Mouse (Mus musculus): ENCODE measurements around the gene Dpf2. TPM values are rescaled to one million over a fixed set of nuclear protein-coding genes. Genes with fewer than 3 reads are reported as not detected.

The Dpf2 gene
- total RNA-seq, 2 experiments from 2014 or later = 82.5 to 95.6 TPM

GRCm38 (mm10) chr19:5871683-5872082, 41.1 kb downstream of the Dpf2 start:
- DNase-seq (ENCODE audit: extremely low spot score in 1 of 2, low spot score in 1 of 2) = no peak

GRCm38 (mm10) chr19:5871273-5871672, 41.5 kb downstream of the Dpf2 start:
- no peak for DNase-seq (ENCODE audit: extremely low spot score in 1 of 2, low spot score in 1 of 2)

- DNase-seq (ENCODE audit: extremely low spot score in 1 of 2, low spot score in 1 of 2) = no peak
These were observed 44.7 kb downstream of the Dpf2 start for GRCm38 (mm10) chr19:5868096-5868495.

GRCm38 (mm10) chr19:5864710-5865398, 48.0 kb downstream of the Dpf2 start:
- DNase-seq (ENCODE audit: extremely low spot score in 1 of 2, low spot score in 1 of 2) = no peak

DNA sequence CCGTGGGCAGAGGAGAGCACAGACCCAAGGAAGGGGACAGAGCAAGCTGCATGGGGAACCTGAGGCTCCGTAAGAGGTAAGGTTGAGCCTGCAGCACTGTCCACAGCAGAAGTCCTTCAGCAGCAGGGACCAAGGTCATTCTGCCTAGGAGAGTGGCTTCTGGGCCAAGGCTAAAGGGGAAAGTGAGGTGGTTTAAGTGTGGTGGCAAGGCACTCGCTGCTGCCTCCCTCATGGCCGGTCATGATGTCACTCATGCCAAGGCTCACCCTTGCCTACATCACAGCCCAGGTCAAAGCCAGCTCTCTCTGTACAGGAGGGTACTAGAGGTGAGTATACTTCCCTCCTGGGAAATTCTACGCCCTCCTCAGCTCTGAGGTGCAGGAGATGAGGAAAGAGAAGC, 49.0 kb downstream of the Dpf2 start:
- DNase-seq (ENCODE audit: extremely low spot score in 1 of 2, low spot score in 1 of 2) = no peak

DNA sequence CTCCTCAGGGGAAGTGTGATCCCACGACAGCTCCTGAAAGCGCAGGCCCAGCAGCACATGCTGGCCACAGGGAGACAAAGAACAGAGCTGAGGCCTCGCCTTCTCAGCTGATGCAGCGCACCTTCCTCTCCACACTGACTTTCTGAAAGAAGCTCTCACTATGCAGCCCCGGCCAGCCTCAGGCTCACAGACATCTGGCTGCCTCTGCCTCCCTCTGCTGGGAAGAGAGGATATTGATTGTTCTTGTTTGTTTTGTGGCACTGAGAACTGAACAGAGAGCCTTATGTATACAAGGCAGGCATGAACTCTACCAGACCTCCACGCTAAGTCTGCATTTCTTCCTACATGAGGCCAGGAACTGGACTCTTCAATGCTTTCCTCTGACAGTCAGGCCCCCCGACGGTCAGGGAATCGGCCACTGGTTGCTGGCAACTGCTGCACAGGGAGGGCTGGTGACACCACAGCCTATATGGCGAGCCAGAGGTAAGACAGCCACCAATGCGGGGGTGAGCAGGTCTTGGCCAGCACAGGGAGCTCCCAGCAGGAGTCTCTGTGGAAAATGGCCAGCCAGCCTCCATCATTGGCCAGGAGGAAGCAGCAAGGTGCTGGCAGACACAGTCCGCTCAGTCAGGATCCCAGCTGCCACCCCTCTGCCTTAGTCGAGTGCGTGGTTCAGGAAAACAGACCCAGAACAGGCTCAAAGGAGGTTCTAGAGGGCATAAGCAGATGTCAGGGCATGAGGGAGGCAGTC, 50.3 kb downstream of the Dpf2 start:
- no peak for DNase-seq (ENCODE audit: extremely low spot score in 1 of 2, low spot score in 1 of 2)

GRCm38 (mm10) chr19:5856604-5857003, 56.2 kb downstream of the Dpf2 start:
- DNase-seq (ENCODE audit: extremely low spot score in 1 of 2, low spot score in 1 of 2) = no peak

DNA sequence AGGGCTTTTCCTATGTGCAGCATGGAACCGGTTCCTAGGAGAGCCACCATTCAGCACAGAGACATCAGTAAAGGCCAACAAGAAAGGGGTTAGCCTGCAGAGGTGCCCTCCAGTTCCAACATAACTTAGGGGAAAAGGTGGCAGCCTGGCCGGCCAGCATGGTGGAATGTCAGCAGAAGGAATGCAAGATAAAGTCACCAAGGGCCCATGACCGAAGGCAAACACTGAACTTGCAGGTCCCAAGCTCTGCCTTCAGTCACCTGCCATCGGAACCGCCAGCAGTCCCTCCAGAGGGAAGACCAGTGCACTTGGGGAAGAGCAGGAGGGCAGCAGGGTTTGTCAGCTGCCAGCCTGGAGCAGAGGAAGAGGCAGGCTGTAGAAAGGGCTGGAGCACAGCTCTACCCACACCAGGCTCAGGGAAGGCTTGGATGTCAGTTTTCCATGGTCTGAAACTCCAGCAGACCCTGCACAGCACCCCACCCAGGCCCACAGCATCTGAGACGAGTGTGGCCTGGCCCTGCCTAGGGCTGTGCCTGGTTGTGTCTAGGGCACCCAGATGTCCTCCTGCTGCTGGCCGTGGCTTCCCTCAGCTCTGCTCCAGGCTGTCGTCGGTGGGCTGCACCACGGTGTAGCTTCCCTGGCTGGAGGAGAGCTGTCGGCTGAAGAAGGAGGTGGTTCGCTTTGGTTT, 60.6 kb downstream of the Dpf2 start:
- DNase-seq (ENCODE audit: extremely low spot score in 1 of 2, low spot score in 1 of 2) = no peak

DNA sequence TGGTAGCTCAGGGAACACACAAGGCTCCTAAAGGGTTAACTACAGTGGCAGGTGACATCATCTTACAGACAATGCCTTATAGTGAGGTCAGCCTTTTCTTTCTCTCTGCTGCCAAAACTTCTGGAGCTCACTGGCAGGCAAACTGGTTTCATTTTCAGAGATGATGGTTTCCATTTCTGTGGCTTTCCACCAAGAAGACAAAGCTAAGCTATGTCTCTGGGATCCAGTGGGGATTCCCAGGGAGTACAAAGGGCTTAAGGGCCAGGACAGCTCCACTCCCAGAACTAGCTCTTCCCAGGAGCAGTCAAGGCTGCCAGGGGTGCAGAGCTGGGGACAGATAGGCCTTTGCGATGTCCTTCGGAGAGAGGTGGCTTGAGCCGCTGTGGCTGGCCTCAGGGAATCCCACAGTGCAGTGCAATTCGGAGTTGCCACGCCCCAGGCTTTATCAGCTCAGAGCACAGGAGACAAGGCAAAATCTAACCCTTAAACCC, 61.3 kb downstream of the Dpf2 start:
- no peak for DNase-seq (ENCODE audit: extremely low spot score in 1 of 2, low spot score in 1 of 2)

DNA sequence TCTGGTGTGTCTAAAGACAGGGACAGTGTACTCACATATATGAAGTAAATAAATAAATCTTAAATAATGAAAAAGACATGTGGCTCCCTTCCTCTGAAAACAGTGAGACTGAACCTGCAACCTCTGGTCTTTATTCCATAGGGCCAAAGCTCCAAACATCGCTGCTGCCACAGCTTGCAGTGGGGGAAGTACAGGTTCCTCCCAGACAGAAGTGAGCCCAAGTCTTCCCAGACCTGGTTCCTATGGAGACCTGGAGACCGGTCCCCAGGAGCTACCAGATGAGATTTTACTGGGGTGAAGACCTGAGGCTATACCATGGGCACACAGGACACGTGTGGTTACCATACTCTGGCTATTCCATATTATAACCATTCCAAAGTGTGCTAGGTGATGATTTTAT, 62.0 kb downstream of the Dpf2 start:
- DNase-seq (ENCODE audit: extremely low spot score in 1 of 2, low spot score in 1 of 2) = no peak

GRCm38 (mm10) chr19:5849843-5850527, 62.8 kb downstream of the Dpf2 start:
- peak; percentile 83 to 97 for DNase-seq (ENCODE audit: extremely low spot score in 1 of 2, low spot score in 1 of 2)

DNA sequence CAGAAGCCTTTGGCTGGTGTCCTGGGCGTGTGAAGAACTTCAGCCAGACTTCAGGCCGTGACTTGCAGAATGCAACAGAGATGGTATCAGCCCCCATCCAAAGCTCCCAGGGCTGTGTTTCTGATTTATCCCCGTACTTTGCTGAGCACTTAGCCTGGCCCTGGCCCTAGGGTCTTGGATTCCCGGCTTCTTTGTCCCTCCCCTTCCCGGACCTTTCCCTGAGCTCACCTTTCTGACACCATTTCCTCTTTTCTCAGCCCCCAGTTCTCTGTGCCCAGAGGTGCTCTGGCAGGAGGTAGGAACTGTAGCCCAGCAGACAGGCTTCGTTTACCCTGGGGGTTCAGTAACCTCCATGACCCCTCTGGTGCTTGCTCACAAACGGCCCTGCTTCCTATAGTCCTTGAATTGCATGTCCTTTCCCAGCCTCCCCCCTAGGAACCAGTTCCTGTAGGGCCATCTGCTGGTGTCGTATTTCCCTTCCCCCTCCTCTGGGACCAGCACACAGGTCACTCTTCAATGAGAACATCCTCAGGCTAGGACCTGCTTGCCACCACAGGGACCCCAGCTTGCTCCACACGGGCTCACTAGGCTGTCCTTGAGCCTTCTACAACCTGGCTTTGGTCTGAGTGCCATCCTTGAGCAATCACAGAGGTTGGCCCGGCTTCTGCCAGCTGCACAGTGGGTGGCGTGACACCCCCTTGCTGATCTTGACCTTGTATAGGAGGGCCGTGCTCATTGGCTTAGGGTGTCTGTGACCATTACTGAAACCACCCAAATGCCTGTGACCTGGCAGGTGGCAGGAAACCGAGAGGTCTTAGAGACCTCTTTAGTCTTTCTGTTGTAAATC, 63.8 kb downstream of the Dpf2 start:
- no peak for DNase-seq (ENCODE audit: extremely low spot score in 1 of 2, low spot score in 1 of 2)

DNA sequence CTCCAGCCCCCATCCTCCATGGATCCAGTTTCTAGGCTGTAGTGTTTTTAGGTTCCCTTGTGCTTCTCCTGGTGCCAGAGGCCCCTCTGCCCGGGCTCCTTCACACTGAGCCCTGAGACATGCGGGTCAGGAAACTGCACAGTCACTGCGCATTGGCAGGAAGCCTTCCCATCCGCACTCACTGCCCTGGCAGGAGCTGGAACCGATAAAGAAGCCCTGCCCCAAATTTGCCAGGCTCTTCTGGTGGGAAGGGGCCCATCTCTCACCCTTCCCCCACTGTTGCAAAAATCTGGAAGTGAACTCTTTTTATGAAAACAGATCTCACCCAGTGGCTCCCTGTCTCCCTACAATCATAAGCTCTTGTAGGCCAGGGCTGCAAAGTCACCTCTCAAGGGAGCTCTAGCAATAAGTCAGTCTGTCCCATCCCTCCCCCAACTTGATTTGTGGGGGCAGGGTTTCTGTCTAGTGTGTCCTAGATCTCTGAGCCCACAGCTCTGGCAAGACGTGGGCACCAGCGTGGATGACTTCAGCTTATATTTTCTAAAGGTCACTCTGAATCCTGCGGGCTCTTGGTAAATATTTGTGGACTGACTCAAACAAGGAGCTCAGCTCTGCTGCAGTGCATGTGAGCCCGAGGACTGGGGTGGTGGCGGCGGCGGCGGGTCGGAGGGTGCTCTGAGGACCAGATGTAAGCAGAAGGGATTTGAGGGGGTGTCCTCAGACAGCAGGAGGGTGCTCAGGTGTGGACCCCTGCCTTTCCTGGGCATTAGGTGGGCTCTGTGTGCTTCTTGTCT, 64.6 kb downstream of the Dpf2 start:
- peak in 1 of 2 experiments; percentile 24 for DNase-seq (ENCODE audit: extremely low spot score in 1 of 2, low spot score in 1 of 2)

- no peak for DNase-seq (ENCODE audit: extremely low spot score in 1 of 2, low spot score in 1 of 2)
These were observed 65.5 kb downstream of the Dpf2 start for GRCm38 (mm10) chr19:5847306-5847796.

DNA sequence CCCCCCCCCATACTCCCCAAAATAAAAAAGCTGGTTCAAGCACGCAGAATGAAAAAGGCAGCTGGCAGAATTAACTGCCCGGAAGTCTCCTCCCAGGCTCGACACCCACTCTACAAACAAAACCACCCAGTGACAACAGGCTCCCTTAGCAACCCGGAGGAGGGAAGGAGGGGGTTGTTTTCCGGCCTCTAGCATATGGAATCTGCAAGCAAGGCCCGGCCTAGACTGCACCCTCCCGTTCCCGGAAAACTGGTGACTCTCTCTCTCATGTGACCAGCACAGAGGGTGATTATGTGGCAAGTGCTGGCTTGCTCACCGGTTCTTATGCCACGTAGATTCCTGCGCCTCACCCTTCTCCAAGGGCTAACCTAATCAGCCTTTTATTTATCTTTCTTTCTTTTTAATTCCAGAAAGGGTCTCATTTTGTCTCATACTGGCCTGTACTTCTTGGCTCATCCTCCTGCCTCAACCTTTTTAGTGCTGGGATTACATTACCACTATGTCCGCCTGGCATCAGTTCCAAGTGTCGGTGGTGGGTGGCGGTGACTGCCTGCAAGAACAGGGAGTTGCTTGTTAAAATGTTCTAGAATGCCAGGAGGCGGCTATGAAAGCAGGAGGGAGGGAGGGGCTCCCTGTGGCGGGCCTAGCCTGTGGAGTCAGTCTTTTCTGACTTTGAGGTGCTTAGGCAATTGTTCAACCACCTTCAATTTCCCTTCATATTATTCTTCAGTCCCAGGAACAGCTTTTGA, 66.1 kb downstream of the Dpf2 start:
- peak; percentile 59 to 69 for DNase-seq (ENCODE audit: extremely low spot score in 1 of 2, low spot score in 1 of 2)

Measured in layer of hippocampus, postnatal 25 days (tissue).